Mouse (Mus musculus) heart, postnatal 0 days (tissue): Measurements from ENCODE around the gene Ulk4. TPM values are rescaled to one million over a fixed set of nuclear protein-coding genes. Genes with fewer than 3 reads are reported as not detected.

ENCODE experiments used
- ATAC-seq: fragments of 200-750 bp; cut with Nextera tagmentation; 2 replicates; pipeline ENCODE4 v1.8.0; 2017; ENCODE audit warnings: low read depth, moderate number of reproducible peaks, moderate library complexity; ENCODE audit not compliant: insufficient read depth
- DNase-seq: peaks from one replicate; pipeline ENCODE4 v3.0.0-alpha.2; 2016; ENCODE audit warnings: low spot score
- H3K27ac ChIP-seq: fragments of 300-500 bp; sonication (generic); 2 replicates; pipeline ENCODE4 v1.5.1; 2014; ENCODE audit warnings: low read depth, mild to moderate bottlenecking
- H3K27me3 ChIP-seq: fragments of 300-500 bp; sonication (generic); 2 replicates; pipeline ENCODE4 v1.6.1; 2014; ENCODE audit warnings: low read length, mixed read lengths; ENCODE audit not compliant: control insufficient read depth, insufficient read depth
- H3K36me3 ChIP-seq: fragments of 300-500 bp; sonication (generic); replicated peaks from 2 replicates; pipeline ENCODE4 v1.6.1; 2014; ENCODE audit warnings: low read length, mixed read lengths; ENCODE audit not compliant: control insufficient read depth, insufficient read depth
- H3K4me1 ChIP-seq: fragments of 300-500 bp; sonication (generic); 2 replicates; pipeline ENCODE4 v1.6.1; 2014; ENCODE audit warnings: antibody characterized with exemption; ENCODE audit not compliant: control insufficient read depth, insufficient read depth
- H3K4me2 ChIP-seq: fragments of 300-500 bp; sonication (generic); 2 replicates; pipeline ENCODE4 v1.6.1; 2014; ENCODE audit warnings: low read depth, mild to moderate bottlenecking, low read length, moderate library complexity
- H3K4me3 ChIP-seq: fragments of 300-500 bp; sonication (generic); 2 replicates; pipeline ENCODE4 v1.5.1; 2014; ENCODE audit warnings: low read depth, low read length
- H3K9ac ChIP-seq: fragments of 300-500 bp; sonication (generic); replicated peaks from 2 replicates; pipeline ENCODE4 v1.6.1; 2014; ENCODE audit warnings: low read depth, low read length, mixed read lengths
- H3K9me3 ChIP-seq: fragments of 300-500 bp; sonication (generic); replicated peaks from 2 replicates; pipeline ENCODE4 v1.6.1; 2016; ENCODE audit warnings: low read length; ENCODE audit not compliant: control insufficient read depth
- CTCF ChIP-seq: IDR thresholded peaks from 2 replicates; pipeline ENCODE4 v1.5.1; 2016; ENCODE audit warnings: antibody characterized with exemption, control low read depth, low read depth
- EP300 ChIP-seq: IDR thresholded peaks from 2 replicates; pipeline ENCODE4 v1.6.1; 2016; ENCODE audit warnings: antibody characterized with exemption, low read depth
- WGBS: fragments of 180-500 bp; shearing (Covaris S2); extraction: QIAGEN DNeasy Blood & Tissue Kit; methylation state at CpG from one replicate; pipeline ENCODE4 v1.1.7; 2014; 5-methylcytosine and 5-hydroxymethylcytosine counted together
- polyA plus RNA-seq: library from polyadenylated mRNA; unstranded; fragments of >200 nt; fragmentation: Nextera tagmentation; extraction: Ambion mirVana; gene quantifications from 2 replicates; pipeline ENCODE4 v1.2.1, GENCODE M21; 2015
- total RNA-seq: library from RNA; depleted of rRNA; stranded (reverse); fragments of >200 nt; gene quantifications from 2 replicates; pipeline ENCODE4 v1.2.3, GENCODE M21; 2014; ENCODE audit warnings: low replicate concordance

Gene Ulk4
- total and polyA plus RNA-seq, 2 experiments from 2014 or later, result 1.5 to 66.7 TPM

- Histone ChIP-seq H3K27ac (no peak overlapping the region), H3K9ac (no peak overlapping the region), H3K4me2 (no peak overlapping the region), H3K4me1 (peaks cover 9% of the 10 kb centered on the region; the same call in 1 of the 2 replicates), H3K9me3 (no peaks in the 10 kb centered on the region), H3K4me3 (no peak overlapping the region), H3K36me3 (peaks cover 79% of the 10 kb centered on the region), H3K27me3 (no peaks in the 10 kb centered on the region)
- WGBS, result 82% methylated on average over 4 of the region's 4 CpGs
- DNase-seq (no peak), ATAC-seq (no peak)
- TF ChIP-seq CTCF (no peak), EP300 (no peak)
Observed at GRCm38 (mm10) chr9:120963104-120963503, 313.9 kb downstream of the Ulk4 start.

- Histone ChIP-seq H3K36me3 (peaks cover 83% of the 10 kb centered on the region), H3K9ac (no peak overlapping the region), H3K27me3 (no peaks in the 10 kb centered on the region), H3K4me1 (peaks cover 9% of the 10 kb centered on the region; the same call in 1 of the 2 replicates), H3K4me3 (no peak overlapping the region), H3K4me2 (no peak overlapping the region), H3K27ac (0 out of 2 replicates have a peak overlapping the region, but pooled peaks have one; percentile 37), H3K9me3 (no peaks in the 10 kb centered on the region)
- 70% methylated on average over 3 of the region's 3 CpGs for WGBS
- DNase-seq, result no peak
- ATAC-seq, result no peak
- TF ChIP-seq EP300 (no peak), CTCF (no peak)
Observed at GRCm38 (mm10) chr9:120961969-120962700, 314.9 kb downstream of the Ulk4 start.

GRCm38 (mm10) chr9:120961466-120961865 lies 315.5 kb downstream of the Ulk4 start:
- Histone ChIP-seq H3K36me3 (peaks cover 83% of the 10 kb centered on the region), H3K4me1 (peaks cover 9% of the 10 kb centered on the region; the same call in 1 of the 2 replicates), H3K27ac (no peak overlapping the region), H3K9ac (no peak overlapping the region), H3K4me3 (no peak overlapping the region), H3K4me2 (no peak overlapping the region), H3K27me3 (no peaks in the 10 kb centered on the region), H3K9me3 (no peaks in the 10 kb centered on the region)
- DNase-seq, result no peak
- no peak for ATAC-seq
- WGBS, result 35% methylated on average over 3 of the region's 3 CpGs
- TF ChIP-seq EP300, result no peak
- TF ChIP-seq CTCF, result no peak

DNA sequence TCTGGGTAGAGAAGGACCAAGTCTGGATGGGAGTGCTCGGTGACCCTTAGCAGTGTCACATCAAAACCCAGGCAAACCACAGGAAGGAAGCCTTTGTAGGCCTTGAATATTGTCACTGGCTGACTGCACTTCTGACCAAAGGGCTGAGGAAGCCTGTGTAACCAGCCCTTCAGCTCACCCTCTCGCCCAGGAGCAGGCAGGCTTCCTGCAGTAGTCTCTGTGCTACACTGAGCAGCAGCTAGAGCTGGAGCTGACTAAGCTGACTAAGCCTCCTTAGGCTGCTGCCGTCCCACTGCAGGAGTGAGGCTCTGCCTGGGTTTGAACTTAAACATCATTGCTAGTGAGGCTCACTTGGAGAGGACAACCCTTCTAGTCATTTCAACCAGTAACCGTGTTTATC lies 316.4 kb downstream of the Ulk4 start:
- Histone ChIP-seq H3K4me2 (no peak overlapping the region), H3K9ac (no peak overlapping the region), H3K27ac (no peak overlapping the region), H3K36me3 (peaks cover 88% of the 10 kb centered on the region), H3K27me3 (no peaks in the 10 kb centered on the region), H3K4me3 (no peak overlapping the region), H3K4me1 (peaks cover 9% of the 10 kb centered on the region; the same call in 1 of the 2 replicates), H3K9me3 (no peaks in the 10 kb centered on the region)
- TF ChIP-seq CTCF (no peak), EP300 (no peak)
- ATAC-seq (no peak), DNase-seq (no peak)
- 55% methylated on average over 4 of the region's 4 CpGs for WGBS

DNA sequence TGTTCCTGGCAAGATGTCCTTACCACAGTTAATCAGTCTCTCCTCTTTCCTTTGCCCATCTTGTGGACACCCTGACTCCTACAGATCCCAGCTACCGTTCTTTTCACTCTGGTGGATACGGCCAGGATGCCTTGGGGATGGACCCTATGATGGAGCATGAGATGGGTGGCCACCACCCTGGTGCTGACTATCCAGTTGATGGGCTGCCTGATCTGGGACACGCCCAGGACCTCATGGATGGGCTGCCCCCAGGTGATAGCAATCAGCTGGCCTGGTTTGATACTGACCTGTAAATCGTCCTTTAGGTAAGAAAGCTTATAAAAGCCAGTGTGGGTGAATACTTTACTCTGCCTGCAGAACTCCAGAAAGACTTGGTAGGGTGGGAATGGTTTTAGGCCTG lies 317.8 kb downstream of the Ulk4 start:
- ATAC-seq, result no peak
- H3K4me3 ChIP-seq, result no peak overlapping the region
- H3K27me3 ChIP-seq, result no peaks in the 10 kb centered on the region
- TF ChIP-seq EP300, result no peak
- TF ChIP-seq CTCF, result no peak
- H3K36me3 ChIP-seq, result peaks cover 92% of the 10 kb centered on the region
- H3K4me2 ChIP-seq, result no peak overlapping the region
- 81% methylated on average over 4 of the region's 4 CpGs for WGBS
- H3K9ac ChIP-seq, result no peak overlapping the region
- DNase-seq, result no peak
- peaks cover 9% of the 10 kb centered on the region; the same call in 1 of the 2 replicates for H3K4me1 ChIP-seq
- no peaks in the 10 kb centered on the region for H3K9me3 ChIP-seq
- H3K27ac ChIP-seq, result no peak overlapping the region
